Mouse (Mus musculus) midbrain, embryonic 14.5 days (tissue): ENCODE results near the gene Enah. TPM values are rescaled to one million over a fixed set of nuclear protein-coding genes. Genes with fewer than 3 reads are reported as not detected.

ENCODE experiments used
- ATAC-seq: fragments of 200-750 bp; cut with Nextera tagmentation; 2 replicates; pipeline ENCODE4 v1.8.0; 2017; ENCODE audit warnings: moderate number of reproducible peaks, moderate library complexity; ENCODE audit not compliant: low FRiP score, low TSS enrichment
- DNase-seq: peaks from one replicate; pipeline ENCODE4 v3.0.0-alpha.2; 2015
- H3K27ac ChIP-seq: fragments of 300-500 bp; sonication (generic); replicated peaks from 2 replicates; pipeline ENCODE4 v1.5.1; 2014; ENCODE audit warnings: mild to moderate bottlenecking, low read depth, low read length, moderate library complexity
- H3K27me3 ChIP-seq: fragments of 300-500 bp; sonication (generic); 2 replicates; pipeline ENCODE4 v1.6.1; 2014; ENCODE audit warnings: low read length, control low read depth, mixed read lengths; ENCODE audit not compliant: control insufficient read depth, insufficient read depth
- H3K36me3 ChIP-seq: fragments of 300-500 bp; sonication (generic); 2 replicates; pipeline ENCODE4 v1.6.1; 2014; ENCODE audit warnings: low read length, control low read depth; ENCODE audit not compliant: control insufficient read depth, insufficient read depth
- H3K4me1 ChIP-seq: fragments of 300-500 bp; sonication (generic); 2 replicates; pipeline ENCODE4 v1.6.1; 2014; ENCODE audit warnings: mild to moderate bottlenecking, antibody characterized with exemption, low read length, control low read depth; ENCODE audit not compliant: control insufficient read depth, insufficient read depth
- H3K4me2 ChIP-seq: fragments of 300-500 bp; sonication (generic); 2 replicates; pipeline ENCODE4 v1.6.1; 2014; ENCODE audit warnings: mild to moderate bottlenecking, low read length, moderate library complexity
- H3K4me3 ChIP-seq: fragments of 300-500 bp; sonication (generic); replicated peaks from 2 replicates; pipeline ENCODE4 v1.5.1; 2014; ENCODE audit warnings: low read depth, low read length
- H3K9ac ChIP-seq: fragments of 300-500 bp; sonication (generic); replicated peaks from 2 replicates; pipeline ENCODE4 v1.6.1; 2014; ENCODE audit warnings: mild to moderate bottlenecking, low read length, moderate library complexity
- H3K9me3 ChIP-seq: fragments of 300-500 bp; sonication (generic); 2 replicates; pipeline ENCODE4 v1.6.1; 2016; ENCODE audit warnings: low read length, control low read depth, mixed read lengths; ENCODE audit not compliant: control insufficient read depth
- WGBS: fragments of 180-500 bp; shearing (Covaris S2); extraction: QIAGEN DNeasy Blood & Tissue Kit; methylation state at CpG from one replicate; pipeline ENCODE4 v1.1.7; 2014; 5-methylcytosine and 5-hydroxymethylcytosine counted together
- polyA plus RNA-seq: library from polyadenylated mRNA; unstranded; fragments of >200 nt; fragmentation: Nextera tagmentation; extraction: Ambion mirVana; gene quantifications from 2 replicates; pipeline ENCODE4 v1.2.1, GENCODE M21; 2014

The Enah gene
- polyA plus RNA-seq, 1 experiment from 2014 or later: 42.9 TPM

DNA sequence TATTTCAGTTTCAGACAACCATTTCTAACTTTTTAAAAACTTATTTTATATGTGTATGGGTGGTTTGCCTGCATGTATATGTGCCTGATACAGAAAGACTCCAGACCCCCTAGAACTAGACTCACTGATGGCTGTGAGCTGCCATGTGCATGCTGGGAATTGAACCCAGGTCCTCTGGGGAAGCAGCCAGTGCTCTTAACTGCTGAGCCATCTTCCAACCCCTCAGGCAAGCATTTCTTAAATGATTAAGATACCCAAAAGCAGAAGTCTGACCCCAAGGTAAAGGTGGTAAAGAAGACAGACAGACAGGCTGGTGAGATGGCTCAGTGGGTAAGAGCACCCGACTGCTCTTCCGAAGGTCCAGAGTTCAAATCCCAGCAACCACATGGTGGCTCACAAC, 165.0 kb downstream of the Enah start:
- Histone ChIP-seq H3K4me1 (no peaks in the 10 kb centered on the region), H3K27me3 (no peaks in the 10 kb centered on the region), H3K27ac (no peak overlapping the region), H3K9ac (no peak overlapping the region), H3K36me3 (no peaks in the 10 kb centered on the region), H3K4me2 (no peak overlapping the region), H3K4me3 (no peak overlapping the region), H3K9me3 (no peaks in the 10 kb centered on the region)
- no peak for ATAC-seq
- no peak for DNase-seq
- WGBS: 96% methylated on average over 2 of the region's 2 CpGs

DNA sequence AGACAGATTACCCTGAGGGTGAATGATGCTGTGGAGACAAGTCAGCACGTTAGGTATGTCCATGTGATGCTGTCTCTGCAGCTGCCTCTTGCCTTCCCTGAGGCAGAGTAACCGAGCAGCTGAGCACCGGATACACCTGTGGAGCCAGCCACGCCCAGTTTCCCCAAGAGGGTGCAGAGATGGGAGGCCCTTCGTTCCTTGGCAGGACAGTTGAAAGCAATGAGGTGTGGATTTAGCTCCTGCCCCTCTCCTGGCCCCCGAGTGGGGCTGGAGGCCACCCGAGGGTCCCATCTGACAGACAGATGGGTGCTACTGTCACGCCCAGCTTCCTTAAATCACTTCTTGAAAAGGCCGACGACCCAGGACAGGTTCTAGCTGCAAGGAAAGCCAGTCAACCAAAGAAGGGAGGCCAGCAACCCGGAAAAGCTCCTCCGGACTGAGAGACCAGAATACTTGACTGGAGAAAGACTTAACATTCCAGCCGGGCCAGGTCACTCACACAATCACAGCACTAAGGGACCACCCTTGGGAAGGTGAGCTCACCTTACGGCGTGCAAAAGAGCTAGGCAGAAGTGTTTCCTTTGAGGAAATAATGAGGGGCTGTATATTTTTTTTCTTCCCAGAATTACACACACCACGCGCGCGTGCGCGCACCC, 166.6 kb downstream of the Enah start:
- no peak overlapping the region for H3K27ac ChIP-seq
- H3K27me3 ChIP-seq: no peaks in the 10 kb centered on the region
- H3K9ac ChIP-seq: no peak overlapping the region
- H3K4me1 ChIP-seq: no peaks in the 10 kb centered on the region
- DNase-seq: no peak
- H3K4me2 ChIP-seq: peak overlapping the region; percentile 28
- 13% methylated on average over 21 of the region's 21 CpGs for WGBS
- no peak for ATAC-seq
- no peaks in the 10 kb centered on the region for H3K36me3 ChIP-seq
- H3K4me3 ChIP-seq: no peak overlapping the region
- H3K9me3 ChIP-seq: no peaks in the 10 kb centered on the region

DNA sequence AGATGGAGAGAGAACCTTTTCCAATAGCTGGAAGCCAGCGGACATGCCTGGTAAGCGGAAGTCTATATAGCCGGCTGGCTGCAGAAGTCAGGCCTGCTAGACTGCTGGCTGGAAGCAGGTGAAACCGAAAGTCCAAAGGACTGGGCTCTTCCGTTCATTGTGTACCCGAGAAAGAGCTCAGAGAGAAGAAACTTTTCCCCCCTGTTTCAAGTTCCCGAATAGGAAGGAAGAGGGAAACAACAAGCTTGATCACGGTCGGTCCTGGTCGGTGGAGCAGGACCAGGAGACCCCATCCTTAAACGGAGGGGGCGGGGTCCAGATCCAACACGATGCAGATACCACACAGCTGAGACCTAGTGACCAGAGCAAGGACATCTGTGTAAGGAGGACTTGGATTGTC, 167.3 kb downstream of the Enah start:
- Histone ChIP-seq H3K9ac (no peak overlapping the region), H3K4me3 (no peak overlapping the region), H3K4me1 (no peaks in the 10 kb centered on the region), H3K27me3 (no peaks in the 10 kb centered on the region), H3K9me3 (no peaks in the 10 kb centered on the region), H3K4me2 (no peak overlapping the region), H3K27ac (no peak overlapping the region), H3K36me3 (no peaks in the 10 kb centered on the region)
- DNase-seq (no peak), ATAC-seq (no peak)
- WGBS: 54% methylated on average over 13 of the region's 13 CpGs

DNA sequence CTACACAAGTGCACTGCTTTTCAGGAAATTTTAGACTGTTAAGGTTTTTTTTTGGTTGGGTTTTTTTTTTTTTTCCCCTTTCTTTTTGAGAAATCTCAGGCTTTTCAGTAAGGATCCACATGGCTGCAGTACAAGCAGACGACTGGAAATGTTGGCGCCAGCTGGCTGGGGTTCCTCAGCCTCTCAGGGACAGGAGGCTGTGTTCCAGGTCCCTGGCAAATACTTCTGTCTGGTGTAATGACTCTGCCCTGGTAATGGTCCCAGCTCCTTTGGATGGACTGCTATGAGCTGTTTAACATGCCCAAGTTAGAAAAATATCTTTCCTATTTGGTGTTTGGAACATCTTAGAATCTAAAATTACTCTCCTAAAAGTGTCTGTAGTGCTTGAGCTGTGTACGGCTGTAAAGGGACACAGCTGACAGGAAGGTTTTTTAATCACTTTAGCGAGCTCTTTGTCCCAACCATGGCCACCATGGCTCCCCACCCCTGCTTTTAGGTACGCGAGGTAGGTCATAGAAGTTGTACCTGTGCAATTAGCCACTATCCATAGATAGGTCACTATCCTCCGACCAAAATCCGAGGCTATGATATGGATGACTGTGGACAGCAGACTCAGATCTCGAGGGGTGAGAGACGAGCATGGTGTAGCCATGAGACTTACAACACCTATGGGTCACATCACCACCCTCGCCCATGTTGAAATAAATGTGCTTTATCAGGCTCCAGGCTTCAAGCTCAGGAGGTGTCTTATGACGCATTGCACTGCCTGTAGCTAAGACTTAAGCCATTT, 168.1 kb downstream of the Enah start:
- no peaks in the 10 kb centered on the region for H3K27me3 ChIP-seq
- DNase-seq (no peak), ATAC-seq (no peak)
- H3K4me1 ChIP-seq: no peaks in the 10 kb centered on the region
- no peak overlapping the region for H3K9ac ChIP-seq
- H3K27ac ChIP-seq: no peak overlapping the region
- no peak overlapping the region for H3K4me3 ChIP-seq
- WGBS: 89% methylated on average over 12 of the region's 12 CpGs
- no peak overlapping the region for H3K4me2 ChIP-seq
- H3K9me3 ChIP-seq: no peaks in the 10 kb centered on the region
- no peaks in the 10 kb centered on the region for H3K36me3 ChIP-seq

DNA sequence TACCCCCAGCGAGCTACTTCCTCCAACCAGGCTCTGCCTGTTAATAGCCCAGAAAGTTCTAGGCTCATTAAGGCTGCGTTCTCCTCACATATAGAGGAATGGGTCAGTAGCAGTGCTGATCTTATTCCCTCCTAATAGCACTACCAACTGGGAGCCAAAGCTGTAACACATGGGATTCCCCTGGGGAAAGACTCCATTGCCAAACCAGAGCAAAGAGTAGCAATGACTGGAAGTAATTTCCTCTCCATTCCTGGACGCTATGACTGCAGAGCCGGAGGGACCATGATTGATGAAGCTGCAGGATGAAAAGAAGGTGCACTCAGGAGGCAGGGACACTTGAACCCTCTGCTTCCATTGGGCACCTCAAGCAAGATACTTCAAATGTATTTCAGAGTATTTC, 169.3 kb downstream of the Enah start:
- H3K4me3 ChIP-seq: no peak overlapping the region
- H3K4me2 ChIP-seq: no peak overlapping the region
- no peaks in the 10 kb centered on the region for H3K36me3 ChIP-seq
- ATAC-seq: no peak
- WGBS: 85% methylated on average over 4 of the region's 4 CpGs
- H3K9me3 ChIP-seq: no peaks in the 10 kb centered on the region
- H3K27me3 ChIP-seq: no peaks in the 10 kb centered on the region
- H3K9ac ChIP-seq: no peak overlapping the region
- DNase-seq: no peak
- no peak overlapping the region for H3K27ac ChIP-seq
- no peaks in the 10 kb centered on the region for H3K4me1 ChIP-seq

DNA sequence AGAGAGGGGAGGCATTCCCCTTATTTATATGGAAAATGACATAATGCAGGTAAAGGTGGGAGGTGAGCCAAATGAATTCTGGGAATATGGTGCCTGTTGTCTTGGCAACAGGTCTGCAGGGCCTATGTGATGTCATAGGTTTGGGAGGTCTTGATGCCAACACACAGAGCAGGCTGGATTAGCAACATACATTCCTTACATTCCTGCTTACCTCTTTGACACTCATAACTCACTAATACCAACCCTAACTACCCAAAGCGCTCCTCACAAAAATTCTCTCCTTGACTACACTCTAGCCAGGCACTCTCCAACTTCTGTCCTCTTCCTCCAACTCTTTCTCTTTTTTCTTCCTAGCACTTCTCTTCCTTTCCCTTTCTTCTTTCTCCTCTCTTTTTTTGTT, 171.6 kb downstream of the Enah start:
- no peaks in the 10 kb centered on the region for H3K9me3 ChIP-seq
- H3K36me3 ChIP-seq: no peaks in the 10 kb centered on the region
- H3K4me1 ChIP-seq: no peaks in the 10 kb centered on the region
- H3K27ac ChIP-seq: no peak overlapping the region
- ATAC-seq (no peak), DNase-seq (no peak)
- WGBS: 88% methylated on average over 1 of the region's 1 CpGs
- H3K9ac ChIP-seq: no peak overlapping the region
- H3K27me3 ChIP-seq: no peaks in the 10 kb centered on the region
- H3K4me2 ChIP-seq: no peak overlapping the region
- H3K4me3 ChIP-seq: no peak overlapping the region

DNA sequence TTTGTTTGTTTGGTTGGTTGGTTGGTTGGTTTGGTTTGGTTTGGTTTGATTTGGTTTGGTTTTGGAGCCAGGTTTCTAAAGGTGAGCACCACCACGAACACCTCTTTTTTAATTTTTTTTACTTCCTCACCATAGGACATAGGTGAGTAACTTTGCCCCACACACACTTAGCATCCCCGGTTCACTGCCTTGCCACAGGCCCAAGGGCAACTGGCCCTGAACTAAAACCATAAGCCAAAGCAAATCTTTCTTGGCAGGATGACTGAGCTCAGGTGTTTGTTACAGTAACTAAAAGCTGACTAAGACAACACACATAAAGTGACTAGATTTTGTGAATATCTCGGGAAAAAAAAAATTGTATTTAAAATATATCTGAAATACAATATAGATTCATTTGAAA, 172.4 kb downstream of the Enah start:
- DNase-seq: no peak
- no peak for ATAC-seq
- no peak overlapping the region for H3K4me3 ChIP-seq

More for the DNA sequence above, 172.4 kb downstream of the Enah start:
- WGBS: 88% methylated on average over 3 of the region's 3 CpGs
- Histone ChIP-seq H3K9me3 (no peaks in the 10 kb centered on the region), H3K4me2 (no peak overlapping the region), H3K36me3 (no peaks in the 10 kb centered on the region), H3K9ac (no peak overlapping the region), H3K27me3 (no peaks in the 10 kb centered on the region), H3K27ac (no peak overlapping the region), H3K4me1 (no peaks in the 10 kb centered on the region)
